Mouse (Mus musculus): Measurements from ENCODE around the gene Lnx1. TPM values are rescaled to one million over a fixed set of nuclear protein-coding genes. Genes with fewer than 3 reads are reported as not detected.

Lnx1 gene
- polyA plus RNA-seq, 1 experiment = 7.4 TPM

DNA sequence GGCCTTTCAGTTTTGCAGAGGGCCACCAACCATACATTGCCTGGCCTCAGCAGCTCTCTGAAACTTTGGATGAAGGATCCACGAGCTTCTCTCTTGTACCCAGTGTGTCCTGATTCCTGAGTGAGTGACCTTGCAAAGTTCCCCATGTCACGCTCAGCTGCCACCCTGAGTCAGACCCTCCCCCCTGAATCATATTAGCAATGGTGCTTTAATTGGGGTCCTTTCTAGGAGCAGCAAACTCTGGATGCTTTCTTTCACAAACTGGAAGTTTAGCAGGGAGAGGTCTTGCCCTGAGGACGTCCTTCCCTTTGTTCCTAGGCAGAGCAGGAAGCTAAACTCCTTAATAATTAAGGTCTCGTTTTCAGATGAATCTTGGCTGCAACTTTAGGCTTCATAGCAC, 22.8 kb upstream of the Lnx1 start:
- Histone ChIP-seq H3K27ac (ENCODE audit: insufficient read depth, low read length) (no peak overlapping the region), H3K4me3 (ENCODE audit: low read depth, low read length) (no peak overlapping the region), H3K4me1 (ENCODE audit: control insufficient read depth, insufficient read depth, low read length) (peaks cover 2% of the 10 kb centered on the region), H3K9me3 (replicated peaks; ENCODE audit: control insufficient read depth, insufficient read depth, low read length, poor library complexity, severe bottlenecking) (no peaks in the 10 kb centered on the region; the same call in 1 of the 2 replicates), H3K9ac (ENCODE audit: low read depth, poor library complexity, severe bottlenecking) (no peak overlapping the region), H3K27me3 (ENCODE audit: control insufficient read depth, insufficient read depth, low read length, poor library complexity, severe bottlenecking) (no peaks in the 10 kb centered on the region), H3K36me3 (ENCODE audit: control insufficient read depth, insufficient read depth, low read length, poor library complexity, severe bottlenecking) (no peaks in the 10 kb centered on the region)
- TF ChIP-seq CTCF (IDR thresholded peaks at IDR 0.05; ENCODE audit: low read depth, low read length) (no peak), POLR2A (IDR thresholded peaks at IDR 0.05; ENCODE audit: insufficient read depth, low read length) (no peak), EP300 (IDR thresholded peaks at IDR 0.05; ENCODE audit: insufficient read depth, low read depth, low read length) (no peak)

DNA sequence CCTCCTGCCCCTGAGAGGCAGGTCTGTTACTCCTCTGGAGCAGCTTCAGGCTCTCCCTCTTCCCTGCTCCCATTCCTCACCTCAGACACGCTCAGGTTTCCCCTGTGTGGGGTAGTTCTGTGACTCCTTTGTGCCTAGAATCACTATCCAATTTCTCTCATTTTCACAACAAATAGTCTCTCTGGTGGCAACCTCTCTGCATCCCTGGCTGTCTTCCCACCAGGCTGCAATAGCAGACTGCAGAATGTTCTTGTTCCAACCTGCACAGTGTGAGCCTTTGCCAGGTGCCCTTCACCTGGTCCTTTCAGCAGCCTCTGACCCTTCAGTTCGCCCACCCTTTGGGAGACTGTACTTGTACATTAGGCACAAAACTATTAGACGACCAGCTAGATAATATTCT, 19.1 kb upstream of the Lnx1 start:
- Histone ChIP-seq H3K27me3 (ENCODE audit: control insufficient read depth, insufficient read depth, low read length, poor library complexity, severe bottlenecking) (no peaks in the 10 kb centered on the region), H3K36me3 (ENCODE audit: control insufficient read depth, insufficient read depth, low read length, poor library complexity, severe bottlenecking) (no peaks in the 10 kb centered on the region), H3K27ac (ENCODE audit: insufficient read depth, low read length) (no peak overlapping the region), H3K4me1 (ENCODE audit: control insufficient read depth, insufficient read depth, low read length) (peaks cover 2% of the 10 kb centered on the region), H3K4me3 (ENCODE audit: low read depth, low read length) (no peak overlapping the region), H3K9me3 (replicated peaks; ENCODE audit: control insufficient read depth, insufficient read depth, low read length, poor library complexity, severe bottlenecking) (no peaks in the 10 kb centered on the region; the same call in 1 of the 2 replicates), H3K9ac (ENCODE audit: low read depth, poor library complexity, severe bottlenecking) (no peak overlapping the region)
- TF ChIP-seq CTCF (IDR thresholded peaks at IDR 0.05; ENCODE audit: low read depth, low read length) (no peak), POLR2A (IDR thresholded peaks at IDR 0.05; ENCODE audit: insufficient read depth, low read length) (no peak), EP300 (IDR thresholded peaks at IDR 0.05; ENCODE audit: insufficient read depth, low read depth, low read length) (no peak)

DNA sequence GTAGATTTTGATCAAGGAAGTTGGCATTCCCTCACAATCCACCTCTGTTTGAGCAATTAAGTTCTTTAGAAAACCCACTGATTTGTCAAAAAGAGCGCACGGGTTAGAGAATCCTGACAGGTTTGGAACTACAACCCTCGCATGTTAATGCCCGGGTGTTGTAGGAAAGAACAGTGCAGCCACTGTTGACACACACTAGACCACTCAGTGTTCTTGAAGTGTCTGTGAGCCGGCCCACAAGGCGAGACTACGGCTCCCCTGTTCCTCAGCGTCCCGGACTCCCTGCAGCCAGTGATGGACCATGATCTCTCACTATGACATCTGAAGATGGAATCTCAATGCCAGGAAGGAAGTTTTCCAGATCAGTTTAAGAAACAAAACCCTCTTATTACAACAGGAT, 17.9 kb upstream of the Lnx1 start:
- Histone ChIP-seq H3K9me3 (replicated peaks; ENCODE audit: control insufficient read depth, insufficient read depth, low read length, poor library complexity, severe bottlenecking) (no peaks in the 10 kb centered on the region; the same call in 1 of the 2 replicates), H3K4me3 (ENCODE audit: low read depth, low read length) (no peak overlapping the region), H3K4me1 (ENCODE audit: control insufficient read depth, insufficient read depth, low read length) (peaks cover 2% of the 10 kb centered on the region), H3K27ac (ENCODE audit: insufficient read depth, low read length) (no peak overlapping the region), H3K9ac (ENCODE audit: low read depth, poor library complexity, severe bottlenecking) (no peak overlapping the region), H3K36me3 (ENCODE audit: control insufficient read depth, insufficient read depth, low read length, poor library complexity, severe bottlenecking) (no peaks in the 10 kb centered on the region), H3K27me3 (ENCODE audit: control insufficient read depth, insufficient read depth, low read length, poor library complexity, severe bottlenecking) (no peaks in the 10 kb centered on the region)
- TF ChIP-seq EP300 (IDR thresholded peaks at IDR 0.05; ENCODE audit: insufficient read depth, low read depth, low read length) (no peak), POLR2A (IDR thresholded peaks at IDR 0.05; ENCODE audit: insufficient read depth, low read length) (no peak), CTCF (IDR thresholded peaks at IDR 0.05; ENCODE audit: low read depth, low read length) (no peak)

DNA sequence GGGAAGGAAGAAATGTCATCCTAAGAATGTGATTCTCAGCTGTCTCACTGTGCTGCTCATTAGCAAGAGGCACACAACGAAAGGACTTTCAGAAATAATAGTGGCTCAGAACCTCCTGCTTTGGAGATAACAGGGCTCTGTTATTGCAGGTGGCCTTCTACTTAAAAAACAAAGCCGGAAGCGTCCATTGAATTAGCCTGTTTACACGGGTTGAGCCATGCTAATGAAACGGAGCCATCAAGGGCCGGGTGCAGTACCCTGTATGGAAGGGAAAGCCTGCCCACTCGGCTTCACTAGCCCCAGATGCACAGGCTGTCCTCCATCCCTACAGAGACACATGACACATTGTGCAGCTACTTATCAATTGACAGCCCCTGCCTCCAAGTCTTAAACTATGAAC, 13.5 kb upstream of the Lnx1 start:
- Histone ChIP-seq H3K36me3 (ENCODE audit: control insufficient read depth, insufficient read depth, low read length, poor library complexity, severe bottlenecking) (no peaks in the 10 kb centered on the region), H3K27me3 (ENCODE audit: control insufficient read depth, insufficient read depth, low read length, poor library complexity, severe bottlenecking) (no peaks in the 10 kb centered on the region), H3K27ac (ENCODE audit: insufficient read depth, low read length) (no peak overlapping the region), H3K9me3 (replicated peaks; ENCODE audit: control insufficient read depth, insufficient read depth, low read length, poor library complexity, severe bottlenecking) (no peaks in the 10 kb centered on the region), H3K9ac (ENCODE audit: low read depth, poor library complexity, severe bottlenecking) (no peak overlapping the region), H3K4me3 (ENCODE audit: low read depth, low read length) (no peak overlapping the region), H3K4me1 (ENCODE audit: control insufficient read depth, insufficient read depth, low read length) (no peaks in the 10 kb centered on the region)
- TF ChIP-seq POLR2A (IDR thresholded peaks at IDR 0.05; ENCODE audit: insufficient read depth, low read length) (no peak), EP300 (IDR thresholded peaks at IDR 0.05; ENCODE audit: insufficient read depth, low read depth, low read length) (no peak), CTCF (IDR thresholded peaks at IDR 0.05; ENCODE audit: low read depth, low read length) (no peak)

DNA sequence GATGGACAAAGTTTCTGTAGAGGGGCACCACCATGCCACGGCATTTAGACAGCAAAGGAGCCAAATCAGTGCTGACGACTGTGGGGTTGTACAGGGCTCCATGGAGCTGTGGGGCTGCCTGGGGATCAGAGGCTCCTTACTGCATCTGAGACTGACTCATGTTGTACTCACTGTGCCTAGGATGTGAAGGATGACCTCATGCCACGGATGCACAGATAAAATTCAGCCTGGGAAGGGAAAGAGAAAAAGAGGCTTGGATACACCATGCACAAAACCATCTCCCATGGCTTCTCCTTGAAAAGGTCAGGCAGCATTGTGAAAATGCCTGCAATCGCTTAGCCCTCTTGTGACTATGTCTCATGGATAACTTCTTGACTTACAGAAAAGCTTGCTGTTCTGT, 10.1 kb upstream of the Lnx1 start:
- H3K27ac ChIP-seq (ENCODE audit: insufficient read depth, low read length) = no peak overlapping the region
- no peaks in the 10 kb centered on the region for H3K9me3 ChIP-seq (replicated peaks; ENCODE audit: control insufficient read depth, insufficient read depth, low read length, poor library complexity, severe bottlenecking)
- no peak overlapping the region for H3K4me3 ChIP-seq (ENCODE audit: low read depth, low read length)
- H3K36me3 ChIP-seq (ENCODE audit: control insufficient read depth, insufficient read depth, low read length, poor library complexity, severe bottlenecking) = no peaks in the 10 kb centered on the region
- H3K9ac ChIP-seq (ENCODE audit: low read depth, poor library complexity, severe bottlenecking) = no peak overlapping the region
- TF ChIP-seq POLR2A (IDR thresholded peaks at IDR 0.05; ENCODE audit: insufficient read depth, low read length) (no peak), EP300 (IDR thresholded peaks at IDR 0.05; ENCODE audit: insufficient read depth, low read depth, low read length) (no peak)
- no peaks in the 10 kb centered on the region for H3K27me3 ChIP-seq (ENCODE audit: control insufficient read depth, insufficient read depth, low read length, poor library complexity, severe bottlenecking)
- no peaks in the 10 kb centered on the region for H3K4me1 ChIP-seq (ENCODE audit: control insufficient read depth, insufficient read depth, low read length)

DNA sequence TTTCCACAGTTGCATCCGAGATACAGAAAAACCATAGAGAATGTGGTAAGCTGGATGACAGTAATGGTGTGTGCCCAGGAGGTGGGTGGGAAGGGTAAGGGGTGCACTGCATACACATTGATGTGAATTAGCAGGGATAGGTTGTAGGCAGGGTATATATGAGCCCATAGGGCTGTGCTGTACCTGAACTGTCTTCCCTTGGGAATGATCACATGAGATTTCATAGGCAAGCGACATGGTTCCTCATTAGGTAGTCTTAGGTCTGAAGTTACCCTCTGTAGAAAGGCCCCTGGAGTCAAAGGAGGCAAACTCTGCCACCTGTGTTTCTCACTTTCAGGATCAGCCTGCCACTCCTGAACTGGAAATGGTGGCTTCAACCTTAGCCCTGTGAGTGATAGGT, 9.3 kb upstream of the Lnx1 start:
- TF ChIP-seq EP300 (IDR thresholded peaks at IDR 0.05; ENCODE audit: insufficient read depth, low read depth, low read length) (no peak), CTCF (IDR thresholded peaks at IDR 0.05; ENCODE audit: low read depth, low read length) (no peak), POLR2A (IDR thresholded peaks at IDR 0.05; ENCODE audit: insufficient read depth, low read length) (no peak)
- Histone ChIP-seq H3K4me3 (ENCODE audit: low read depth, low read length) (no peak overlapping the region), H3K9me3 (replicated peaks; ENCODE audit: control insufficient read depth, insufficient read depth, low read length, poor library complexity, severe bottlenecking) (no peaks in the 10 kb centered on the region), H3K27ac (ENCODE audit: insufficient read depth, low read length) (no peak overlapping the region), H3K9ac (ENCODE audit: low read depth, poor library complexity, severe bottlenecking) (no peak overlapping the region), H3K27me3 (ENCODE audit: control insufficient read depth, insufficient read depth, low read length, poor library complexity, severe bottlenecking) (no peaks in the 10 kb centered on the region), H3K4me1 (ENCODE audit: control insufficient read depth, insufficient read depth, low read length) (no peaks in the 10 kb centered on the region), H3K36me3 (ENCODE audit: control insufficient read depth, insufficient read depth, low read length, poor library complexity, severe bottlenecking) (no peaks in the 10 kb centered on the region)

Data from ES-Bruce4 (cell line).